Mouse (Mus musculus): Measurements from ENCODE around the gene Krt5.

- TF ChIP-seq CTCF (IDR thresholded peaks at IDR 0.05; ENCODE audit: control insufficient read depth, insufficient read depth, insufficient read length) (no peak), MYOG (IDR thresholded peaks at IDR 0.05; ENCODE audit: control insufficient read depth, extremely low read depth, insufficient read length) (no peak), MAX (IDR thresholded peaks at IDR 0.05) (no peak)
These were observed 4.0 kb downstream of the Krt5 start for GRCm38 (mm10) chr15:101708683-101709082.

Measured in C2C12 (cell line).